Mouse (Mus musculus): ENCODE data around the gene Cdc42ep2. TPM values are rescaled to one million over a fixed set of nuclear protein-coding genes. Genes with fewer than 3 reads are reported as not detected.

Gene Cdc42ep2
- total RNA-seq, 1 experiment = 0.76 TPM

DNA sequence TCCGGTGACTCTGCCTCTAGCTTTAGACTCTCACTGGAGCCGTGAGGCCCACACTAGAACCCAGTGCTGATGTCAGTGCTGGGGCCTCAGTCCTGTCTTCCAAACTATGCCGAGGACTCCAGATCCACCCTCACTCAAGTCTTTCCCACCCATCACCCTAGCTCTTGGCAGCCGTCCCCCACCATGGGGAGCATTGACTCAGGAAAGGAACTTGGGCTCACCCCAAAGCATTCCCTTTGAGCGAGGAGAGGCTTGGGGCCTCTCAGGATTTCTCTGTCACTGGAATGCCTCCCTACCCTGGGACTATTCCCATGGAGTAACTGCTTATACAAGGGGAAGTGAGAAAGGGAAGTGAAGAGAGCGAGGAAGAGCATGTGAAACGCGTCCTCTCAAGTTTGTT, 21.3 kb upstream of the Cdc42ep2 start:
- H3K4me1 ChIP-seq (ENCODE audit: control insufficient read depth in 2 of 2, insufficient read depth in 2 of 2, low read length in 2 of 2, poor library complexity in 1 of 2) = peaks cover 0 to 6% of the 10 kb centered on the region in 2 experiments; a peak in 2 of 4 replicates
- DNase-seq (ENCODE audit: low read depth, low spot score) = no peak
- peaks cover 85% of the 10 kb centered on the region for H3K36me3 ChIP-seq (ENCODE audit: control insufficient read depth, insufficient read depth, low read length, poor library complexity, severe bottlenecking)
- no peak for TF ChIP-seq HCFC1 (IDR thresholded peaks at IDR 0.05; ENCODE audit: borderline replicate concordance, insufficient read depth, low read length)
- TF ChIP-seq MAFK (IDR thresholded peaks at IDR 0.05; ENCODE audit: insufficient read depth, low read depth, low read length) = no peak
- no peak for TF ChIP-seq ZC3H11A (IDR thresholded peaks at IDR 0.05; ENCODE audit: borderline replicate concordance, low read depth, low read length)
- no peak for TF ChIP-seq ZNF384 (IDR thresholded peaks at IDR 0.05; ENCODE audit: low read depth, low read length)
- no peak for TF ChIP-seq CHD2 (IDR thresholded peaks at IDR 0.05; ENCODE audit: low read depth, low read length)
- H3K4me3 ChIP-seq (ENCODE audit: insufficient read depth in 1 of 2, low read depth in 1 of 2, low read length in 2 of 2, poor library complexity in 1 of 2, severe bottlenecking in 1 of 2) = no peak overlapping the region
- in situ Hi-C loops (cut with MboI; ENCODE audit: low sequenced_read_pairs in 2 of 2, unreplicated experiment in 2 of 2) = no loop called here
- H3K9me3 ChIP-seq (ENCODE audit: control insufficient read depth, insufficient read depth, low read depth, low read length) = no peaks in the 10 kb centered on the region
- H3K27ac ChIP-seq (ENCODE audit: insufficient read depth, low read depth, low read length, poor library complexity, severe bottlenecking) = no peak overlapping the region
- no peak overlapping the region for H3K9ac ChIP-seq (ENCODE audit: insufficient read depth, low read depth, low read length, poor library complexity, severe bottlenecking)

DNA sequence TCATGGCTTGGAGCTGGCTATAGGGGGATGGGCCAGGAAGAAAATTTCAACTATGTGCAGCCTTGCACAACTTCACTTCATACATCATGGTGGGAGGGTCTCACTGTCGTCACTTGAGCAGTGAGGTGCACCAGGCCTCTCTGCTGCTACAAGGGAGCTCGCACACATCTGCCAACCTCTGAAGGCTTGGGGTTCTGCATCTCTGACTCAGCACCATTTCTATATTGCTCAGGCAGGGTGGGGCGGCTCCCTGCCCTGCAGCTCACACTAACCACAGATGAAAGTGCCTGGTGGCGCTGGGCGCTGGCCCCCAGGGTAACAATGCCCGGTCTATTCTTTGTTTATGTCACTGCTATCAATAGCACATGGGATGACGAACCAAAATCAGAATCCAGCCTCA, 20.4 kb upstream of the Cdc42ep2 start:
- Histone ChIP-seq H3K9ac (ENCODE audit: insufficient read depth, low read depth, low read length, poor library complexity, severe bottlenecking) (no peak overlapping the region; the same call in 1 of the 2 replicates), H3K36me3 (ENCODE audit: control insufficient read depth, insufficient read depth, low read length, poor library complexity, severe bottlenecking) (peaks cover 83% of the 10 kb centered on the region), H3K4me3 (ENCODE audit: insufficient read depth in 1 of 2, low read depth in 1 of 2, low read length in 2 of 2, poor library complexity in 1 of 2, severe bottlenecking in 1 of 2) (no peak overlapping the region), H3K9me3 (ENCODE audit: control insufficient read depth, insufficient read depth, low read depth, low read length) (no peaks in the 10 kb centered on the region), H3K4me1 (ENCODE audit: control insufficient read depth in 2 of 2, insufficient read depth in 2 of 2, low read length in 2 of 2, poor library complexity in 1 of 2) (peaks cover 0 to 6% of the 10 kb centered on the region in 2 experiments; a peak in 2 of 4 replicates), H3K27ac (ENCODE audit: insufficient read depth, low read depth, low read length, poor library complexity, severe bottlenecking) (no peak overlapping the region)
- no peak for DNase-seq (ENCODE audit: low read depth, low spot score)
- in situ Hi-C loops (cut with MboI; ENCODE audit: low sequenced_read_pairs in 2 of 2, unreplicated experiment in 2 of 2) = no loop called here
- no peak for TF ChIP-seq CHD2 (IDR thresholded peaks at IDR 0.05; ENCODE audit: low read depth, low read length)
- TF ChIP-seq ZC3H11A (IDR thresholded peaks at IDR 0.05; ENCODE audit: borderline replicate concordance, low read depth, low read length) = no peak
- no peak for TF ChIP-seq ZNF384 (IDR thresholded peaks at IDR 0.05; ENCODE audit: low read depth, low read length)
- no peak for TF ChIP-seq MAFK (IDR thresholded peaks at IDR 0.05; ENCODE audit: insufficient read depth, low read depth, low read length)
- no peak for TF ChIP-seq HCFC1 (IDR thresholded peaks at IDR 0.05; ENCODE audit: borderline replicate concordance, insufficient read depth, low read length)

DNA sequence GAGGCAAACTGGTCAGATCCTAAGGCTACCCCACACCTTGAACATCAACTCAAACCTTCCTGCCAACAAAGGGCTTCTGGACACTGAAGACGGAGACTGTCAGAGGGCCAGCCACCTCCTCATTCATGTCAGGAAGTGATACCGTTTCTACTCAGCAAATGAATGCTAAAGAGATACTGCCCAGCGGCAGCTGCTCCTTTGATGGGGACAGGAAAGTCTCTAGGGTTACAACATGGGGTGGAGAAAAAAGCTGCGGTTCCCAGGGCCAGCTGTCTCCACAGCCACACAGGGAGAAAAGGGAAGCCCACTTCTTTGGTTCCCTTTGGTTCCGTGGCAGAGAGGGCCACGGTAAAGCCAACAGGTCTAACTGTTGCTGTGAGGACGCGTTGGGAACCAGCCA, 19.5 kb upstream of the Cdc42ep2 start:
- DNase-seq (ENCODE audit: low read depth, low spot score) = no peak
- H3K27ac ChIP-seq (ENCODE audit: insufficient read depth, low read depth, low read length, poor library complexity, severe bottlenecking) = no peak overlapping the region
- no peak overlapping the region for H3K9ac ChIP-seq (ENCODE audit: insufficient read depth, low read depth, low read length, poor library complexity, severe bottlenecking)
- H3K4me3 ChIP-seq (ENCODE audit: insufficient read depth in 1 of 2, low read depth in 1 of 2, low read length in 2 of 2, poor library complexity in 1 of 2, severe bottlenecking in 1 of 2) = no peak overlapping the region
- peaks cover 0 to 6% of the 10 kb centered on the region in 2 experiments; a peak in 2 of 4 replicates for H3K4me1 ChIP-seq (ENCODE audit: control insufficient read depth in 2 of 2, insufficient read depth in 2 of 2, low read length in 2 of 2, poor library complexity in 1 of 2)
- H3K9me3 ChIP-seq (ENCODE audit: control insufficient read depth, insufficient read depth, low read depth, low read length) = no peaks in the 10 kb centered on the region
- no peak for TF ChIP-seq ZC3H11A (IDR thresholded peaks at IDR 0.05; ENCODE audit: borderline replicate concordance, low read depth, low read length)
- TF ChIP-seq MAFK (IDR thresholded peaks at IDR 0.05; ENCODE audit: insufficient read depth, low read depth, low read length) = no peak
- no peak for TF ChIP-seq HCFC1 (IDR thresholded peaks at IDR 0.05; ENCODE audit: borderline replicate concordance, insufficient read depth, low read length)
- no peak for TF ChIP-seq ZNF384 (IDR thresholded peaks at IDR 0.05; ENCODE audit: low read depth, low read length)
- no peak for TF ChIP-seq CHD2 (IDR thresholded peaks at IDR 0.05; ENCODE audit: low read depth, low read length)
- in situ Hi-C loops (cut with MboI; ENCODE audit: low sequenced_read_pairs in 2 of 2, unreplicated experiment in 2 of 2) = no loop called here
- peaks cover 84% of the 10 kb centered on the region for H3K36me3 ChIP-seq (ENCODE audit: control insufficient read depth, insufficient read depth, low read length, poor library complexity, severe bottlenecking)

DNA sequence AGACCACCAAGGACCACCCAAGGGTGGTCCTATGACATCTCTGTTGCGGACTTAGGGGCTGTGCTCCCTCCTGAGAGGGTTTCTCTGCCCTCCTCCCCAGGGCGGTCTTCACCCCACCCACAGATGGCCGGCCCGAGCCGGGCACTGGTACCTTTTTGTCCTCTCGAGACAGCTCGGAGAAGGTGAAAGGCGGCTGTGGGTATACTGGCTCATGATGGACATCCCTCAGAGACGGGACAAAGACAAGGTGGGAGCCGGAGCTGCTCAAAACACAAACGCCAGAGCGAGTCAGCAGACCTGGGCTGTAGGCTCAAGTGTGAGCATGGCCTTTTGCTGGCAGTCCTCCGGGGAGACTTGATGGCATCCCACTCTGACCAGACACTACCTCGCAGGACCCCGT, 18.8 kb upstream of the Cdc42ep2 start:
- peaks cover under 1 to 6% of the 10 kb centered on the region in 2 experiments; a peak in 2 of 4 replicates for H3K4me1 ChIP-seq (ENCODE audit: control insufficient read depth in 2 of 2, insufficient read depth in 2 of 2, low read length in 2 of 2, poor library complexity in 1 of 2)
- TF ChIP-seq HCFC1 (IDR thresholded peaks at IDR 0.05; ENCODE audit: borderline replicate concordance, insufficient read depth, low read length) (no peak), ZC3H11A (IDR thresholded peaks at IDR 0.05; ENCODE audit: borderline replicate concordance, low read depth, low read length) (no peak), CHD2 (IDR thresholded peaks at IDR 0.05; ENCODE audit: low read depth, low read length) (no peak)
- in situ Hi-C loops (cut with MboI; ENCODE audit: low sequenced_read_pairs in 2 of 2, unreplicated experiment in 2 of 2) = no loop called here
- H3K36me3 ChIP-seq (ENCODE audit: control insufficient read depth, insufficient read depth, low read length, poor library complexity, severe bottlenecking) = peaks cover 80% of the 10 kb centered on the region
- no peak overlapping the region for H3K4me3 ChIP-seq (ENCODE audit: insufficient read depth in 1 of 2, low read depth in 1 of 2, low read length in 2 of 2, poor library complexity in 1 of 2, severe bottlenecking in 1 of 2)
- no peak overlapping the region for H3K27ac ChIP-seq (ENCODE audit: insufficient read depth, low read depth, low read length, poor library complexity, severe bottlenecking)
- H3K9me3 ChIP-seq (ENCODE audit: control insufficient read depth, insufficient read depth, low read depth, low read length) = no peaks in the 10 kb centered on the region
- DNase-seq (ENCODE audit: low read depth, low spot score) = no peak
- H3K9ac ChIP-seq (ENCODE audit: insufficient read depth, low read depth, low read length, poor library complexity, severe bottlenecking) = no peak overlapping the region

DNA sequence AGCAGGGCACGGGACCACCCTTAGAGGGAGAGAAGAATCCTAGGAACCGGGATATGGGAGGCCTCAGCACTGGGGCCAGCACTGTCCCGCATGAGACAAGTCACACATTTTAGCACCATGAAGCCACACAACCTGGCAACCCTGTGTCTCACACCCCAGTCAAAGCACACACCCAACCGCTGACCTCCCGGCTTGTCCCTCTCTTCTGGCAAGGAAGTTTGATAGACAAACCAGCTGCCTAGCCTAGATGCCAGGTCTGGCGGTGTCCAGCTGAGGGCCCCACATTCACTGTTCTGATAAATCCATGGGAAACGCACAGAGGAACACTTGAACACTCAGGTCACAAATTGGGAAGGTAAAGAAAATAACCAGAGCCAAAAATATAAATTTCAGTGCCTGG, 18.0 kb upstream of the Cdc42ep2 start:
- no peak overlapping the region for H3K9ac ChIP-seq (ENCODE audit: insufficient read depth, low read depth, low read length, poor library complexity, severe bottlenecking)
- H3K36me3 ChIP-seq (ENCODE audit: control insufficient read depth, insufficient read depth, low read length, poor library complexity, severe bottlenecking) = peaks cover 74% of the 10 kb centered on the region
- no peak overlapping the region for H3K4me3 ChIP-seq (ENCODE audit: insufficient read depth in 1 of 2, low read depth in 1 of 2, low read length in 2 of 2, poor library complexity in 1 of 2, severe bottlenecking in 1 of 2)
- H3K9me3 ChIP-seq (ENCODE audit: control insufficient read depth, insufficient read depth, low read depth, low read length) = no peaks in the 10 kb centered on the region
- in situ Hi-C loops (cut with MboI; ENCODE audit: low sequenced_read_pairs in 2 of 2, unreplicated experiment in 2 of 2) = no loop called here
- no peak for DNase-seq (ENCODE audit: low read depth, low spot score)
- H3K4me1 ChIP-seq (ENCODE audit: control insufficient read depth in 2 of 2, insufficient read depth in 2 of 2, low read length in 2 of 2, poor library complexity in 1 of 2) = peaks cover 1 to 6% of the 10 kb centered on the region in 2 experiments; a peak in 2 of 4 replicates
- H3K27ac ChIP-seq (ENCODE audit: insufficient read depth, low read depth, low read length, poor library complexity, severe bottlenecking) = no peak overlapping the region
- TF ChIP-seq HCFC1 (IDR thresholded peaks at IDR 0.05; ENCODE audit: borderline replicate concordance, insufficient read depth, low read length) = no peak
- no peak for TF ChIP-seq ZNF384 (IDR thresholded peaks at IDR 0.05; ENCODE audit: low read depth, low read length)
- TF ChIP-seq MAFK (IDR thresholded peaks at IDR 0.05; ENCODE audit: insufficient read depth, low read depth, low read length) = no peak
